Mouse (Mus musculus): Measurements from ENCODE around the gene Bmper. TPM values are rescaled to one million over a fixed set of nuclear protein-coding genes. Genes with fewer than 3 reads are reported as not detected.

Gene Bmper
- polyA plus RNA-seq, 1 experiment from 2014 or later: 4.0 TPM

DNA sequence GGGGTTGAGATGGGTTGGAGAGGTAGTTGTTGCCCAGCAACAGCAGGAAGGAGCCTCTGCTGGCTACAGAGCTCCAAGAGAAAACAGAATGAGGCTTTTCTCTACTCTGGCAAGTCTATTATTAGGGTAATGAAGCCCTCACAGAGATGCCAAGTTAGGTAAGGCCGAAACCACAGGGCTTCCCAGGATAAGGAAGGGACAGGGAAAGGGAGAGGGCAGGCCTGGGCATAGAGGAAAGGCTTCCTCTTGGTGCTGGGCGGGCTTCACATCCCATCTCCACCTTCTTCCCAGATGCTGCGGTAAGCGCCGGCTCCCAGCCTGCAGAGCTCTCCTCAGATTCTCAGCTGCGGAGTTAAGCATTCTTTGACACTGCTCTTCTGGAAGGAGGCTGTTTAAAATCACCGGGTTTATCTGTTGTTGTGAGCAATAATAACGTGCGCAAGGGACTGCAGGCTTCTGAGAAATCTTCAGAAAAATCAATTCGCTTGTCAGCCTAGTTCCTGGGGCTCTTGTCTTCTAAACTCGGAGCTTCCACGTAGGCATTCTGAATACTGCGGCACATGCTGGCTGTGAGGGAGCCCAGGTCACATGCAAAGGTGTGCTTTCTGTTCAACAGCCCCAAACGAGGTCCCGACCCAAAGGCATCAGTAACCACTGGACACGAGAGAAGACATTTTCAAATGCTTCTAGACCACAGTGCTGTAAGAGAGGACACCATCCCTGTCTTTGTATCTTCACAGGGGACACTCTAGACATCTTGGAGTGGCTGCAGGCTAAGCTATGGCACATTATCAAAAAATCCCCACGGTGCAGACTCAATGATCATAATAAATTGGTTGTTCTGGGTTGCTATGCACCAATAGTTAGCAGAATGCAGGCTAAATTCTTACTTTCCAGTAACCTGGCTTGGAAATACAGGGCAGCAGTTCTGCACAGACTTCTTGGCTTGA, 18.3 kb upstream of the Bmper start:
- Histone ChIP-seq H3K4me3 (ENCODE audit: low read depth, low read length) (no peak overlapping the region), H3K9me3 (ENCODE audit: control insufficient read depth, low read length) (no peaks in the 10 kb centered on the region), H3K4me1 (replicated peaks; ENCODE audit: control insufficient read depth, insufficient read depth) (no peaks in the 10 kb centered on the region; the same call in 1 of the 2 replicates), H3K4me2 (replicated peaks; ENCODE audit: low read depth) (no peak overlapping the region), H3K9ac (ENCODE audit: low read length) (no peak overlapping the region), H3K27ac (replicated peaks) (no peak overlapping the region), H3K36me3 (ENCODE audit: control insufficient read depth, insufficient read depth, low read length) (no peaks in the 10 kb centered on the region), H3K27me3 (ENCODE audit: control insufficient read depth, insufficient read depth, low read length) (no peaks in the 10 kb centered on the region)
- no peak for ATAC-seq (ENCODE audit: low FRiP score, low TSS enrichment)
- TF ChIP-seq CTCF (IDR thresholded peaks at IDR 0.05; ENCODE audit: low read depth): no peak
- TF ChIP-seq EP300 (optimal IDR thresholded peaks at IDR 0.05): no peak
- 20% methylated on average over 17 of the region's 17 CpGs for WGBS
- no peak for DNase-seq (ENCODE audit: low spot score)

- no peak overlapping the region for H3K27ac ChIP-seq (replicated peaks)
- TF ChIP-seq CTCF (IDR thresholded peaks at IDR 0.05; ENCODE audit: low read depth) (no peak), EP300 (optimal IDR thresholded peaks at IDR 0.05) (no peak)
- no peak overlapping the region for H3K4me3 ChIP-seq (ENCODE audit: low read depth, low read length)
- H3K4me1 ChIP-seq (replicated peaks; ENCODE audit: control insufficient read depth, insufficient read depth): no peaks in the 10 kb centered on the region; the same call in 1 of the 2 replicates
- no peaks in the 10 kb centered on the region for H3K36me3 ChIP-seq (ENCODE audit: control insufficient read depth, insufficient read depth, low read length)
- ATAC-seq (ENCODE audit: low FRiP score, low TSS enrichment) (no peak), DNase-seq (ENCODE audit: low spot score) (no peak)
- no peak overlapping the region for H3K9ac ChIP-seq (ENCODE audit: low read length)
- no peaks in the 10 kb centered on the region for H3K9me3 ChIP-seq (ENCODE audit: control insufficient read depth, low read length)
- WGBS: 44% methylated on average over 3 of the region's 3 CpGs
- H3K4me2 ChIP-seq (replicated peaks; ENCODE audit: low read depth): no peak overlapping the region
- no peaks in the 10 kb centered on the region for H3K27me3 ChIP-seq (ENCODE audit: control insufficient read depth, insufficient read depth, low read length)
These were observed 17.6 kb upstream of the Bmper start for GRCm38 (mm10) chr9:23205304-23205703.

DNA sequence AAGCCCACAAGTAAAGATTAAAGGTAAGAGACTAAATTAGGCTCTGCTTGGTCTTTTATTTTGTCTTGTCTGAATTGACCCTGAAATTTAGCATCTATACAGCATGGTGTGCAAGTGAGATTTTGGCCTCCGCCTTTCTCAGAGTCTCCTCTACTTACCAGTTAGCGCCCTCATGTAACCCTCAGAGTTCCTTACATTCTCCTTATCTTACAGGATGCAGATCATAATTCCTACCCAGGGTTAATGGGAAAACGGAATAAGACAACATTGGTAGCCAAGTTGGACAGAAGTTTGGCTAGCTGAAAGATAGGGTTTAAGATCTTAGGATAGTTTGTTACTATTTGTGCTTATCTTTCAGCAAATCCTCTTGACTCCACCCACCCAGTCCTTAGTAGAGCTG, 17.1 kb upstream of the Bmper start:
- no peaks in the 10 kb centered on the region for H3K9me3 ChIP-seq (ENCODE audit: control insufficient read depth, low read length)
- TF ChIP-seq EP300 (optimal IDR thresholded peaks at IDR 0.05) (no peak), CTCF (IDR thresholded peaks at IDR 0.05; ENCODE audit: low read depth) (no peak)
- no peaks in the 10 kb centered on the region for H3K27me3 ChIP-seq (ENCODE audit: control insufficient read depth, insufficient read depth, low read length)
- WGBS: 92% methylated on average over 3 of the region's 3 CpGs
- no peak for DNase-seq (ENCODE audit: low spot score)
- no peaks in the 10 kb centered on the region for H3K36me3 ChIP-seq (ENCODE audit: control insufficient read depth, insufficient read depth, low read length)
- H3K4me2 ChIP-seq (replicated peaks; ENCODE audit: low read depth): no peak overlapping the region
- no peak for ATAC-seq (ENCODE audit: low FRiP score, low TSS enrichment)
- no peak overlapping the region for H3K4me3 ChIP-seq (ENCODE audit: low read depth, low read length)
- H3K4me1 ChIP-seq (replicated peaks; ENCODE audit: control insufficient read depth, insufficient read depth): no peaks in the 10 kb centered on the region; the same call in 1 of the 2 replicates
- H3K27ac ChIP-seq (replicated peaks): no peak overlapping the region
- H3K9ac ChIP-seq (ENCODE audit: low read length): no peak overlapping the region

DNA sequence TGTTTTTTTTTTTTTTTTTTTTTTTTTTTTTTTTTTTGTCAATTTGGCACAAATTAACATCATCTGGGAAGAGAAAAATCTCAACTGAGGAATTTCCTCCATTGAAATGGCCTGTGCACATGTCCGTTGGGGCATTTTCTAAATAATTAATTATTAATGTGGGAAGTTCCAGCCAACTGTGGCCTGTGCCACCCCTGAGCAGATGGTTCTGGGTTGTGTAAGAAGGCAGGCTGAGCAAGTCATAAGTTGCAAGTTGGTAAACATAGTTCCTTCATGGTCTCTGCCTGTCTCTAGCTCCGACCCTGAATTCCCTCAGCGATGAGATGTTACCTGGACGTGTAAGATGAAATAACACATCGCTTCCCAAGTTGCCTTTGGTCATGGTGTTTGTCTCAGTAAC, 16.7 kb upstream of the Bmper start:
- 88% methylated on average over 5 of the region's 5 CpGs for WGBS
- H3K4me3 ChIP-seq (ENCODE audit: low read depth, low read length): no peak overlapping the region

GRCm38 (mm10) chr9:23212303-23212702, 10.6 kb upstream of the Bmper start:
- H3K9ac ChIP-seq (ENCODE audit: low read length): no peak overlapping the region
- TF ChIP-seq CTCF (IDR thresholded peaks at IDR 0.05; ENCODE audit: low read depth): peak; percentile 94
- no peak for TF ChIP-seq EP300 (optimal IDR thresholded peaks at IDR 0.05)
- no peaks in the 10 kb centered on the region for H3K9me3 ChIP-seq (ENCODE audit: control insufficient read depth, low read length)
- no peak overlapping the region for H3K4me3 ChIP-seq (ENCODE audit: low read depth, low read length)
- H3K4me2 ChIP-seq (replicated peaks; ENCODE audit: low read depth): no peak overlapping the region
- DNase-seq (ENCODE audit: low spot score) (peak; percentile 73), ATAC-seq (ENCODE audit: low FRiP score, low TSS enrichment) (peak; percentile 82; the same call in 1 of the 2 replicates)
- H3K27ac ChIP-seq (replicated peaks): no peak overlapping the region
- no peaks in the 10 kb centered on the region for H3K36me3 ChIP-seq (ENCODE audit: control insufficient read depth, insufficient read depth, low read length)
- whole genome bisulfite sequencing: 5% methylated on average over 11 of the region's 11 CpGs
- H3K4me1 ChIP-seq (replicated peaks; ENCODE audit: control insufficient read depth, insufficient read depth): no peaks in the 10 kb centered on the region
- no peaks in the 10 kb centered on the region for H3K27me3 ChIP-seq (ENCODE audit: control insufficient read depth, insufficient read depth, low read length)

More for the DNA sequence above, 16.7 kb upstream of the Bmper start:
- H3K9me3 ChIP-seq (ENCODE audit: control insufficient read depth, low read length): no peaks in the 10 kb centered on the region
- H3K4me1 ChIP-seq (replicated peaks; ENCODE audit: control insufficient read depth, insufficient read depth): no peaks in the 10 kb centered on the region; the same call in 1 of the 2 replicates
- H3K27ac ChIP-seq (replicated peaks): no peak overlapping the region
- no peaks in the 10 kb centered on the region for H3K27me3 ChIP-seq (ENCODE audit: control insufficient read depth, insufficient read depth, low read length)
- ATAC-seq (ENCODE audit: low FRiP score, low TSS enrichment): no peak
- no peak for DNase-seq (ENCODE audit: low spot score)
- no peak overlapping the region for H3K4me2 ChIP-seq (replicated peaks; ENCODE audit: low read depth)
- H3K9ac ChIP-seq (ENCODE audit: low read length): no peak overlapping the region
- TF ChIP-seq EP300 (optimal IDR thresholded peaks at IDR 0.05) (no peak), CTCF (IDR thresholded peaks at IDR 0.05; ENCODE audit: low read depth) (no peak)
- H3K36me3 ChIP-seq (ENCODE audit: control insufficient read depth, insufficient read depth, low read length): no peaks in the 10 kb centered on the region

DNA sequence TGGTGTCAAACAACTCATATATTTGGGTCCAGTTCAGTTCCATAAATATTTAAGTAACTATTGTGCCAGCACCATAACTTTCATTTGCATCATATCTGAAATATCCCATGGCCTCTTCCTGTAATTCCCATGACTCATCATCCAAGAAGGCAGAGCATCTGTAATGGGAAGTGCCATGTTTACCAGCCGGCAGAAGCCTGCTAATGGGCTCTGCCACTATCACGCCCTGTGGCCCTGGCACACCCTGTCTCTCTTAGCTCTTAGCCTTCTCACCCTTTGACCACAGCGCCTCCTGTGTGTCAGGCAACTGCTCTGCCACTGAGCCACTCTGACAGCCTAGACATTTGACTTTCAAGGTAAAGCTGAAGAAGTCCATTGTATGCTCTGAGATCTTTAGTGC, 3.1 kb upstream of the Bmper start:
- H3K4me1 ChIP-seq (replicated peaks; ENCODE audit: control insufficient read depth, insufficient read depth): no peaks in the 10 kb centered on the region

More for the DNA sequence above, 3.1 kb upstream of the Bmper start:
- Histone ChIP-seq H3K4me2 (replicated peaks; ENCODE audit: low read depth) (no peak overlapping the region), H3K27ac (replicated peaks) (no peak overlapping the region), H3K9ac (ENCODE audit: low read length) (no peak overlapping the region), H3K4me3 (ENCODE audit: low read depth, low read length) (no peak overlapping the region), H3K27me3 (ENCODE audit: control insufficient read depth, insufficient read depth, low read length) (peaks cover 3% of the 10 kb centered on the region; the same call in 1 of the 2 replicates), H3K9me3 (ENCODE audit: control insufficient read depth, low read length) (no peaks in the 10 kb centered on the region), H3K36me3 (ENCODE audit: control insufficient read depth, insufficient read depth, low read length) (no peaks in the 10 kb centered on the region)
- DNase-seq (ENCODE audit: low spot score) (peak; percentile 42), ATAC-seq (ENCODE audit: low FRiP score, low TSS enrichment) (peak; percentile 64)
- TF ChIP-seq CTCF (IDR thresholded peaks at IDR 0.05; ENCODE audit: low read depth): peak; percentile 63
- no peak for TF ChIP-seq EP300 (optimal IDR thresholded peaks at IDR 0.05)
- WGBS: 48% methylated on average over 3 of the region's 3 CpGs

All from stomach, postnatal 0 days (tissue).